Mouse (Mus musculus): ENCODE measurements around the gene Cd300ld3. TPM values are rescaled to one million over a fixed set of nuclear protein-coding genes. Genes with fewer than 3 reads are reported as not detected.

Cd300ld3 gene
- 1 to 10 TPM; 4.9 to 8.1 TPM for total RNA-seq (2021)
- long read RNA-seq, experiment 1 = 0 reads
- long read RNA-seq, experiment 2 = 0 reads

- intact Hi-C loops (cut with DNase I) = loop anchor here (10.0 kb wide), 1 partner anchor 243 kb away; no protein-coding TSS in a partner anchor
Measured at GRCm38 (mm10) chr11:115048259-115048658, at the start of gene Cd300ld3. TSS of gene Cd300ld3 (minus strand) at chr11:115048409.

DNA sequence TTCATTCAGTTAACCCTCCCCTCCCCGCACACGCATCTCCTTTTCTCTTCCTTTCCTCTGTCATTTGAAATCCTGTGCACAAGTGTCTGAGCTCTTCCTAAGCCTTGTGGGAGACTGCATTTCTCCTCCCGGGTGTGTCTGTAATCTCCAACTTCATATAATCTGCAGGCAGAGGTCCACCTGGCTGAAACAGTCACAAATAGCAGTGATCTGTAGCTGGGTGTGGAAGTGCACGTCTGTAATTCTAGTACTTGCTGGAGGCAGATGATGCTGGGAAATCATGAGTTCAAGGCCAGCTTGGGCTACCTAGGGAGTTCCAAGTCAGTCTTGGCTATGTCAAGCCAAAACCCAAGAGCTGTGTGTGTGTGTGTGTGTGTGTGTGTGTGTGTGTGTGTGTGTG is 43.9 kb upstream of the Cd300ld3 start:
- no peak for DNase-seq
- intact Hi-C loops (cut with DNase I) = no loop called here

More at GRCm38 (mm10) chr11:115048259-115048658, at the start of gene Cd300ld3:
- no peak for DNase-seq

DNA sequence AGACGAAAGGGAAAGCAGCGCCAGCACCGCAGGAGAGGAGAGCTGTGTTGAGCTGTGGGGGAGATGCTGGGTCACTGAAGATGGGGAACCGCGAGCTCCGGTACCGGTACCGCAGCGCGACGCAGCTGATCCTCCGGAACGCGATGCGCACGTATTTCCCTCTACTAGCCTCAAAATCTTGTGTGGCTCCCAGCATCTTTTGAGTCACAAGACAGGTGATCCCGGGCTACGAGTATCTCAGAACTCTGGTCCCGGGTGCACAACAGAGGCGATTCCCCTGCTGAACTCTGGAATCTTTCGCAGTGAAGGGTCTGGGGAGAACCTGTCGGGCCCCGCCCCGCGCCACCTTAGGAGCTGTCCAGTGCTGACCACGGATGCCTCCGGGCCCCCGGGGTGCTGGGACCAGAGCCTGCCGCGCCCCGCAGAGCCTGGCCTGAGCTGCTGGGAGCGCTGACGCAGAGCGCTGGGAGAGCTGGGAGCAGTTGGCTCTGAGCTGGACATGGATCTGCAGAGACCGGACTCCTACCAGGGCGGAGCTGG is 43.2 kb upstream of the Cd300ld3 start, which contains the start of gene Rab37:
Rab37 (plus strand) TSS at position 70 of the 540 bp plus-strand sequence.
- peak in 1 of 2 experiments; percentile 9 for DNase-seq
- intact Hi-C loops (cut with DNase I) = no loop called here

DNA sequence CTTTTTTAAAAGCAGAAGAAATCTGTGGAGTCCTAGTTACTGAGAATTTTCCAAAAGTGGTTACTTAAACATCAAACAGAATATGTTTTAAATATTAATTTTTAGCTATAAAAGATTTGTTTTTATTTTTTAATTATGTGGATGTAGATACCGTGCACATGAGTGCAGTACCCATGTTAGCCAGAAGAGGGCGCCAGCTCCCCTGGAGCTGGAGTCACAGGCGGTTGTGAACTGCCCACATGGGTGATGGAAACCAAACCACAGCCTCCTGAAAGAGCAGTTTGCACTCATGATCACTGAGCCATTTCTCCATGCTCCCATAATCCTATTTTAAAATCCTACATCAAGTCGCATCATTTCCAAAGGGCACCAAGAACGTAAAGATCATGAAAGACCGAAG is 41.6 kb upstream of the Cd300ld3 start:
- no peak for DNase-seq
- intact Hi-C loops (cut with DNase I) = no loop called here

GRCm38 (mm10) chr11:115086213-115086612 is 38.0 kb upstream of the Cd300ld3 start:
- intact Hi-C loops (cut with DNase I) = no loop called here
- no peak for DNase-seq

DNA sequence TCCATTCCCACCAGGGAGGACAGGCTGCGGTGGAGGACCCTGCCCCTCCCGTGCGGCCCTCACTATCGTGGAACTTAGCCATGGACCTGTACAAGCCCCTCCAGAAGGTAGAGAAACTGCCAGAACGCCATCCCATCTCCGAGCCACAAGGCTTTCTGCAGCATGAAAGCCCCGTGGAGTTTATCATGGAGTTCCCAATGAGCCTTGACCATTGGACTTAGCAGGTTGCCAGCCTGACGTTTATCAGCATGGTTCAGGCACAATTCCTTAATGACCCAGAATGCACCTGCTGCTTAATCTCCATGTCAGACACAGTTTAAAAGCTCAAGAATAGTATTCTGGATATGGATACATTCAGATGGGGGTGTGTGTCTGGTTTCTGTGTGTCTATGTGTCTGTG is 36.9 kb upstream of the Cd300ld3 start:
- DNase-seq = no peak
- intact Hi-C loops (cut with DNase I) = no loop called here

- intact Hi-C loops (cut with DNase I) = loop anchor here (5.0 kb wide), 1 partner anchor 183 kb away; the partner anchor contains the start of gene Grin2c
Measured at GRCm38 (mm10) chr11:115084595-115084994, 36.4 kb upstream of the Cd300ld3 start.

DNA sequence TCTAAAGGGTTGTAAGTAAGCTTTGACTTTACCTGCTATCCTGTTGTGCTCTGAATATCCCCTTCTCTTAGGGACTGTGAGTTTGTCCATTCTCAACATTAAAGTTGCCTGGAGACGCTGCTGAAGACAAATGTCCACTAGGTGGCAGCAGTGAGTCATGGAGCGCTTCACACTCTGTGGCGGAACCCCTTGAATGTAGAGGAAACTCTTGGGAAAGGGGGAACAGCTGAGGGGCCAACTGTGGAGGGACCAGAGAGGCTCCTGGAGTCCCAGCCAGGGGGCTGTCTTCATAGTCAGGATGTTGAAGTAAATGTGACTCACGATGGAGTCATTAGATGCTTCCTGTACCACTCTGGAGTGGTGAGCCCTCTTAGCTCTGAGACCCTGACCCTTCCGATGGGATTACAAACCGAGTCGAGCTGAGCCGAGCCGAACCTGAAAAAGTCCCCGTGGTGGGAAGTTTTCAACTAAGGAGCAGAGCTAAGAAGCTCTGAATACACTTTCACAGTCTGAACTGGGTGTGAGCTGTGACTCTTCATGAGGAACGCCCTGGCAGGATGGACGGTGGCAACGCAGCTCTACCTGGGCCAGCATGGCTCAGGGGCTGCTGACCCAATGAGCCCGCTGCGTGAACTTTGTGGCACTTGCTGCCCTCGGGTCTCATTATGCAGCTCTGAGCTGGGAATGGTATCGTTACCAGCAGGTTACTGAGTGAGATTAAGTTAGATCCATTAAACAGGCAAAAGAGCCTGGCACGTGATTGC is 35.3 kb upstream of the Cd300ld3 start:
- intact Hi-C loops (cut with DNase I) = loop anchor here (1.0 to 5.0 kb wide), 2 partner anchors 70 to 184 kb away; partner anchors contain the start of gene Grin2c
- peak; percentile 75 to 88 for DNase-seq

More at GRCm38 (mm10) chr11:115084595-115084994, 36.4 kb upstream of the Cd300ld3 start:
- DNase-seq = no peak

DNA sequence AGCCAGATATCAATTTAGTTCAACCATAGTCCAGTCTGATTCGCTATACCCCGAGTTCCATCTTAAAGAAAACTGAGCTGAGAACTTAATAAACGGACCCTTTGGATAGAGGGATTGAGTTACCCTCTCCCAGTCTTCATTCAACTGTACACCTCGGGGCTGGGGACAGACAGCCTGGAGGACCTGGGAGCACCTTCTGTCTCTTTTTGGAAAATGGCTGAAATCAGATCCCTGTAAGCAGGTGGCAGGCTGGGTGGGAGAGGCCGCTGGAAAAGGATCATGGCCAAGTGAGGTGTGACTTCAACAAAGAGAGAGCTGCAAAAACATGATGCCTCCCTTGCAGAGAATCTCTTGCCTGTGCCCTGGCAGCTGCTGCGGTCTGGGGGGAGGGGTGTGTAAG is 34.0 kb upstream of the Cd300ld3 start:
- intact Hi-C loops (cut with DNase I) = loop anchor here (5.0 kb wide), 1 partner anchor 185 kb away; the partner anchor contains the start of gene Grin2c
- DNase-seq = no peak

DNA sequence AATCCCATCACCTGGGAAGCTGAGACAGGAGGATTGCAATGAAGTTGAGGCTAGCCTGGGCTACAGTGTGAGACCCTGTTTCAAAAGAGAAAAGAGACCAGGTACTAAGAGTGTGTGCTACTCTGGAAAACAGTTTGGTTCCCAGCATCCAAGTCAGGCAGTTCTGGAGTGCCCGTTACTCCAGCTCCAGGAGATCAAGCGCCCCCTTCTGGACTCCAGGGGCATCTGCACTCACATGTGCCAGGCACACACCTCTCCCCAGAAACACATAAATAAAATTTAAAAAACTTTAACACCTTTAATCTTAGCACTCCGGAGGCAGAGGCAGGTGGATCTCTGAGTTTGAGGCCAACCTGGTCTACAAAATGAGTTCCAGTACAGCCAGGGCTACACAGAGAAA is 33.2 kb upstream of the Cd300ld3 start:
- intact Hi-C loops (cut with DNase I) = loop anchor here (5.0 kb wide), 1 partner anchor 186 kb away; the partner anchor contains the start of gene Grin2c

GRCm38 (mm10) chr11:115080886-115081285 is 32.7 kb upstream of the Cd300ld3 start:
- intact Hi-C loops (cut with DNase I) = loop anchor here (5.0 kb wide), 1 partner anchor 186 kb away; the partner anchor contains the start of gene Grin2c
- DNase-seq = peak; percentile 25 to 53

More for the DNA sequence above, 33.2 kb upstream of the Cd300ld3 start:
- DNase-seq = no peak

- intact Hi-C loops (cut with DNase I) = no loop called here
- DNase-seq = no peak
Measured at GRCm38 (mm10) chr11:115078680-115079079, 30.5 kb upstream of the Cd300ld3 start.

DNA sequence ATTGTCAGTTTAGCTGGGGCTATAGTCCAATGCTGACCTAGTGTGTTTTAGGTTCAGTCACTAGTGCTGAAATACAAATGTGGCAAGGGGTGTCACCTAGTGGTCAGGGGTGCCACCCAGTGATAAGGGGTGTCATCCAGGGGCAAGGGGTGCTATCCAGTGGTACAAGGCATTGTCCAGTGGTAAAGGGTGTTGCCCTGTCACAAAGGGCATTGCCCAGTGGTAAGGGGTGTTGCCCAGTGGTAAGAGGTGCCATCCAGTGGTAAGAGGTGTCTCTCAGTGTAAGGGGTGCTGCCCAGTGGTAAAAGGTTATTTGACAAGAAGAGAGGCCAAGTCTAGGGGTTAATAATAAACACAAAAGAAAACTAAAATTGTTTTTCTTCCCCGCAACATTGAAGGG is 29.2 kb upstream of the Cd300ld3 start:
- intact Hi-C loops (cut with DNase I) = no loop called here
- DNase-seq = no peak

GRCm38 (mm10) chr11:115075859-115076258 is 27.6 kb upstream of the Cd300ld3 start:
- no peak for DNase-seq
- intact Hi-C loops (cut with DNase I) = no loop called here

DNA sequence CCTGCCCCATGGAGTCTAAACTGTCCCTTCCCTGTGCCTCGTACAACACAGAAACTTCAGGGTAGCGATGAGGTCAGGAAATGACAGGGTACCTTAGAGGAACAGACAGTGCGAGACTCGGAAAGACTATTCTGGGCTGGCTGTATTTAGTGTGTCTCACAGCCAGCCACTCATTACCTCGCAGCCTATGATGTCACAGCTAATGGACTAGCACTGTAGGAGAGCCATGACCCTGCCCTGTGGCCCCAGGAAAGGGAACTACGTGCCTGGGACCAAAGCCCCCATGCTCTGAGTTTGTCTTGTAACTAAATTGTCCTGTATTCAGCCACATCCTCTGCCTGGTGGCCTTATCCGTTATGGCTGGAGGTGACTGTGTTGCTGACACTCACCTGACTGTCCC is 27.2 kb upstream of the Cd300ld3 start:
- DNase-seq = no peak
- intact Hi-C loops (cut with DNase I) = no loop called here

GRCm38 (mm10) chr11:115073002-115073401 is 24.8 kb upstream of the Cd300ld3 start:
- no peak for DNase-seq
- intact Hi-C loops (cut with DNase I) = no loop called here

DNA sequence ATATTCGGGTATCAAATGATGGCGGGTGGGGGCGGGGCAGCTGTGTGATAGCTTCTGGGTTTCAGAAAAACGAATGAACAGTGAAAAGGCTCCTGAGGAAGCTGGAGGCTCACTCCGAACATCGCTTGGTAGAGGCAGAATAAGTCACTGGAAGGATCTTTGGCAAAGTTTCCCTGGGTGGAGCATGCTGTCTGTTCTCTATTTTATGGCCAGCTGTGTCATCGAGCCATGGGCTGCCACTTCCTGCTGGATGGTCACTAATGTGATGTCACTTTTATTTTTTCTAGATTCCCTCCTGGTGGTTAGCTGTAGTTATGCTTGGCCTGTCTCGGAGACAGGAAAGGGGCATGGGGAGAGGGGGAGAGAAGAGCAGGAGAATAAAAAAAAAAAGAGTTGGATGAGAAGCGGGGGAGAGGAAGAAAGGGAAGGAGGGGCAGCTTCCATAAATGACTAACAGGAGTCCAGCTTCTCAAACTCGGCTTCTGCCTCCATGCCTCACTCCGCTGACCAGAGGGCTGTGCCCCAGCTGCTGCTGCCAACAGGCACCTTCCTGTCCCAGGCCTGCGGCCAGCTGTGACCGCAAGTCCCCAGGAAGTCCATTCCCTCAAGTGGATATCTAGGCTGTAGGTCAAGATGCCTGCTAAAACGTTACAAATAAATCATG is 23.6 kb upstream of the Cd300ld3 start:
- intact Hi-C loops (cut with DNase I) = no loop called here
- DNase-seq = peak; percentile 39 to 48

GRCm38 (mm10) chr11:115071015-115071551 is 22.9 kb upstream of the Cd300ld3 start:
- intact Hi-C loops (cut with DNase I) = no loop called here
- no peak for DNase-seq

GRCm38 (mm10) chr11:115066768-115067167 is 18.6 kb upstream of the Cd300ld3 start:
- no peak for DNase-seq
- intact Hi-C loops (cut with DNase I) = no loop called here

- intact Hi-C loops (cut with DNase I) = no loop called here
Measured at GRCm38 (mm10) chr11:115062077-115062476, 13.9 kb upstream of the Cd300ld3 start, which contains the start of gene Cd300e. TSS of gene Cd300e (minus strand) at chr11:115062177.

More at GRCm38 (mm10) chr11:115062077-115062476, 13.9 kb upstream of the Cd300ld3 start, which contains the start of gene Cd300e:
- DNase-seq = no peak
